Mouse (Mus musculus) MEL (cell line): ENCODE results near the gene Hectd1.

Experiments
- ETS1 ChIP-seq: IDR thresholded peaks from 2 replicates; pipeline ENCODE4 v1.6.1; 2012; ENCODE audit warnings: low read depth, mild to moderate bottlenecking, inconsistent platforms, low read length, improper control_type of control experiment, moderate library complexity
- MEF2A ChIP-seq: IDR thresholded peaks from 2 replicates; pipeline ENCODE4 v1.6.1; 2014; ENCODE audit warnings: low read depth, mild to moderate bottlenecking, inconsistent platforms, low read length, improper control_type of control experiment; ENCODE audit not compliant: poor library complexity, insufficient replicate concordance, severe bottlenecking; ENCODE audit errors: extremely low read depth
- MYC ChIP-seq: IDR thresholded peaks from 2 replicates; pipeline ENCODE4 v1.6.1; 2011; ENCODE audit warnings: low read depth, mild to moderate bottlenecking, low read length, improper control_type of control experiment, moderate library complexity
- POLR2A ChIP-seq, 2 experiments: IDR thresholded peaks; 2 replicates each; pipeline ENCODE4 v1.6.1; 2011 to 2012; ENCODE audit warnings: low read length in 2 of 2, mild to moderate bottlenecking in 2 of 2, control low read depth in 1 of 2, improper control_type of control experiment in 1 of 2, low read depth in 1 of 2, moderate library complexity in 1 of 2; ENCODE audit not compliant: control insufficient read depth in 1 of 2, insufficient read depth in 1 of 2, poor library complexity in 1 of 2
- POLR2AphosphoS2 ChIP-seq: IDR thresholded peaks from 2 replicates; pipeline ENCODE4 v1.6.1; 2011; ENCODE audit warnings: low read length, improper control_type of control experiment
- USF2 ChIP-seq, 2 experiments: IDR thresholded peaks; 2 replicates each; pipeline ENCODE4 v1.6.1; 2011 to 2012; ENCODE audit warnings: improper control_type of control experiment in 2 of 2, low read length in 2 of 2, borderline replicate concordance in 1 of 2, inconsistent platforms in 1 of 2, low read depth in 1 of 2, mild to moderate bottlenecking in 1 of 2; ENCODE audit not compliant: insufficient read depth in 1 of 2
- ZC3H11A ChIP-seq: IDR thresholded peaks from 2 replicates; pipeline ENCODE4 v1.6.1; 2012; ENCODE audit warnings: low read depth, mild to moderate bottlenecking, inconsistent platforms, low read length, improper control_type of control experiment

- TF ChIP-seq POLR2A (IDR thresholded peaks at IDR 0.05; ENCODE audit: control insufficient read depth in 1 of 2, insufficient read depth in 1 of 2, low read depth in 1 of 2, low read length in 2 of 2, poor library complexity in 1 of 2), result no peak
- no peak for TF ChIP-seq POLR2AphosphoS2
- TF ChIP-seq USF2 (IDR thresholded peaks at IDR 0.05; ENCODE audit: borderline replicate concordance in 1 of 2, insufficient read depth in 1 of 2, low read depth in 1 of 2, low read length in 2 of 2), result no peak
- TF ChIP-seq MEF2A, result no peak
- TF ChIP-seq ETS1, result no peak
- TF ChIP-seq MYC, result no peak
- TF ChIP-seq ZC3H11A, result no peak
Measured at GRCm38 (mm10) chr12:51830671-51831070, 1.3 kb upstream of the Hectd1 start.
